Mouse (Mus musculus) neutrophil, adult 5-6 weeks (primary cell): ENCODE data around the gene Rnf214. TPM values are rescaled to one million over a fixed set of nuclear protein-coding genes. Genes with fewer than 3 reads are reported as not detected.
A peak's percentile ranks its signal among the peaks of the same experiment; 100 is the strongest.

Experiments used
- ATAC-seq: fragments of 151-379, 151-347 bp; 2 replicates; pipeline ENCODE4 v1.8.0; 2017; ENCODE audit warnings: mild to moderate bottlenecking, moderate TSS enrichment; ENCODE audit not compliant: insufficient number of reproducible peaks, poor library complexity, low FRiP score, severe bottlenecking; ENCODE audit errors: extremely low read depth
- total RNA-seq: library from RNA; stranded (forward); fragments of 200-1000 nt; gene quantifications from 2 replicates; pipeline ENCODE4 v1.2.3, GENCODE M21; 2017

Gene Rnf214
- total RNA-seq, 1 experiment from 2014 or later = 48.1 TPM

- no peak for ATAC-seq
Observed at GRCm38 (mm10) chr9:45833461-45833860, 73.2 kb downstream of the Rnf214 start.

DNA sequence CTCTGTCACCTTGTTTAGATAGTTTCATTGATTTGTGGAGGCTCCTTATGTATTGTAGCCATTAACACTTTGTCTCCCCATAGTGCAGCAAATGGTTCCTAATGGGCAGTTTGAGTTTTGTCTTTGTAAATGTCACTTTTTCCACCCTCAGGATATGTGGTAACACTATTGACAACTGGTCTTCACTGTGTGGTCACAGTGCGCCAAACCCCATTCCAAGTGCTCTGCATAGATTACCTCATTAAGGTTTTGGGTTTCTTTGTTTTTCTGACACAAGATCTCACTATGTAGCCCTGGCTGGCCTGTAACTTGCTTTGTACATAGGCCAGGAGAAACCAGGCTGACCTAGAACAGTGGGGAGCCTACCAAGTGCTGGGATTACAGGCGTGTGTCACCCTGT lies 73.8 kb downstream of the Rnf214 start:
- no peak for ATAC-seq

GRCm38 (mm10) chr9:45829107-45829506 lies 77.6 kb downstream of the Rnf214 start:
- peak; percentile 51 for ATAC-seq

- ATAC-seq = peak; percentile 96
Observed at GRCm38 (mm10) chr9:45828291-45828963, 78.3 kb downstream of the Rnf214 start, which contains the start of gene Cep164. TSS of gene Cep164 (minus strand) at chr9:45828691.

GRCm38 (mm10) chr9:45827663-45828290 lies 78.9 kb downstream of the Rnf214 start:
- ATAC-seq = no peak

DNA sequence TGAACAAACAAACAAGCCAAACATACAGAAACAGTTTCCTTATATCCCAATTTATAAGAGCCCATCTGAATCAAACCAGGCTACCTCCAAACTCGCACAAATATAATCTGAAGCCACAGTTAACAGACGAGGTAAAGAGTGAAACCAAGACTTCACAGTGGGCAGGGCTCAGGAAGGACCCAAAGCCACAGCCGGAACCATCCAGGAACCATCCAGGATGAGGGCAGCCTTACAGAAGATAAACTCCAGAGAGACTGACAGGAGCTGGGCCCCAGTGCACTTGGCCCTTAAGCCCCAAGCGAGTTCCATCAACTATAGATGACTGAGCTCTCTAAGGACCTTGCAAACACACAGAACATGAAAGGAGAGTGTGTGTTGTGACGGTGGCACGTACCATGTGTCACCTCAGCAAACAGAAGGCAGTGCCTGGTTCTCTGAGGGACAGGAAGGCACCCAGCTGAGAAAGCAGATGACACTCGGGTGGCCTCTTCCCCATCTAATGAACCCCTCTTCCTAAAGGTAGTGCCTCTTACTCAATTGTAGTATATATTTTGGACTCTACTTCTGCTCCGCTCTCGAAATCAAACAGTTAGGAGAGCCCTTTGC lies 88.2 kb downstream of the Rnf214 start:
- ATAC-seq = no peak

DNA sequence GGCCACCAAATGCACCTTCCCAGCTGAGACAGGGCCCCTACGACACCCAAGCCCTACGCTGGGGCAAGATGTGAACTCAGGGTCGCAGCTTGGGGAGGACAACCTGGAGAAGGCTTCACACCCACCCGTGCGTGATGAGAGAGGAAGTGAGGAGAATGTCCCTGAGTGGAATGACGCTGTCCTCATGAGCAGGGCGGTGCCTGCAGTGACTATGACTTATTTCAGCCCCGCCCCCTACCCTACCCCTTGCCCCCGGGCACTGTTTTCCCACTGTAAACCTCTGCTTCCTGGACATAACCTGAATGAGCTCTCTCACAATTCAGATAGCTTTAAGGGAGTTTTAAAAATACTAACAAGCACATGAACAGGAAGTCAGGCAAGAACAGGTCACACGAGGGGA lies 91.2 kb downstream of the Rnf214 start:
- ATAC-seq = peak; percentile 30; the same call in 1 of the 2 replicates

GRCm38 (mm10) chr9:45815113-45815512 lies 91.6 kb downstream of the Rnf214 start:
- no peak for ATAC-seq

Other genes with a start within 250 kb of the Rnf214 start
- gene Cep164, start 78.2 kb downstream of the Rnf214 start, total RNA-seq = 20.1 and 21.9 TPM in 2 replicates
- gene Bace1, start 68.3 kb downstream of the Rnf214 start, total RNA-seq = 0.70 and 0.86 TPM in 2 replicates
- gene Pcsk7, start 414 bp downstream of the Rnf214 start, total RNA-seq = 36.6 and 42.8 TPM in 2 replicates
- gene Tagln, start 29.1 kb upstream of the Rnf214 start, total RNA-seq = 1.5 and 4.5 TPM in 2 replicates
- 105 and 140 TPM in 2 replicates for gene Sidt2, start 48.3 kb upstream of the Rnf214 start, total RNA-seq
- 66.4 and 75.7 TPM in 2 replicates for gene Pafah1b2, start 105.8 kb upstream of the Rnf214 start, total RNA-seq
- 34.0 and 34.7 TPM in 2 replicates for gene Sik3, start 105.9 kb upstream of the Rnf214 start, total RNA-seq